Mouse (Mus musculus): ENCODE measurements around the gene Ttc34. TPM values are rescaled to one million over a fixed set of nuclear protein-coding genes. Genes with fewer than 3 reads are reported as not detected.
A peak's percentile ranks its signal among the peaks of the same experiment; 100 is the strongest.

The Ttc34 gene
- total RNA-seq, 2 experiments from 2014 or later: 0.07 TPM; not detected in 1

DNA sequence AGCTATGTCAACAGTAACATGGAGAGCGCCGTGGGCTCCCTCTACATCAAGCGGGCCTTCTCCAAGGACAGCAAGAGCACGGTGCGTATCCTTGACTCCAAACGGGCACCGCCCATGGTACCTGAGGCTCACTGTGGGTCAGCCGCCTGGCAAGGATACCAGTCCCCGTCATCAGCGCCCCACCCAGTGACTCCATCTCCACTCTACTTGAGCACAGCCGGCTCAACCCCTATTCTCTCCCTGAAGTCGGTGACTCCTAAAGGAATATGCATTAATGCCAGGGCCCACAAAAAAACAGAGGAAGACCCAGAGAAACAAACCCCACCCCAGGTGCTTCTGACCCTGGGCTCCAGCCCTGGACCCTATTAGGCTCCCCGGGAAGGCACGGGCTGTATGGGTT is 53.6 kb downstream of the Ttc34 start:
- no peak for ATAC-seq (ENCODE audit: poor library complexity, severe bottlenecking)

DNA sequence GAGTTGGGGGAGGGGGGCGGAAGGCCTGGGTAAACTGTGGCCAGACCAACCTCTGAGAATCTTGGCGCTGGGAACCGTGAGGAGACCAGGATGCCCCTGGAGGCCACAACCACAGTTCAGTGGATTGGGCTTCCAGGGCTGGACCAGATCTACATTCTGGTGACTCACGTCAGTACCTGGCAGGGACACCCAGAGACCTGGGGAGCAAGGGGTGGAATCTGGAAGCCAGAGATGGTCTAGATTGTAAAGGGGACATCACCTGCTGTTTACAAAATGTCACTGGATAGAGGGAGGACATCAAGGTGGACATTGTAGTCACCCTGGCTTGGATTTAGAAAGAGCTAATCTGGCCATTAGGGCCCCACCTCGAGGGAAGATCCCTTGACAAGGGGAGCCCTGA is 58.3 kb downstream of the Ttc34 start:
- ATAC-seq (ENCODE audit: poor library complexity, severe bottlenecking): no peak

DNA sequence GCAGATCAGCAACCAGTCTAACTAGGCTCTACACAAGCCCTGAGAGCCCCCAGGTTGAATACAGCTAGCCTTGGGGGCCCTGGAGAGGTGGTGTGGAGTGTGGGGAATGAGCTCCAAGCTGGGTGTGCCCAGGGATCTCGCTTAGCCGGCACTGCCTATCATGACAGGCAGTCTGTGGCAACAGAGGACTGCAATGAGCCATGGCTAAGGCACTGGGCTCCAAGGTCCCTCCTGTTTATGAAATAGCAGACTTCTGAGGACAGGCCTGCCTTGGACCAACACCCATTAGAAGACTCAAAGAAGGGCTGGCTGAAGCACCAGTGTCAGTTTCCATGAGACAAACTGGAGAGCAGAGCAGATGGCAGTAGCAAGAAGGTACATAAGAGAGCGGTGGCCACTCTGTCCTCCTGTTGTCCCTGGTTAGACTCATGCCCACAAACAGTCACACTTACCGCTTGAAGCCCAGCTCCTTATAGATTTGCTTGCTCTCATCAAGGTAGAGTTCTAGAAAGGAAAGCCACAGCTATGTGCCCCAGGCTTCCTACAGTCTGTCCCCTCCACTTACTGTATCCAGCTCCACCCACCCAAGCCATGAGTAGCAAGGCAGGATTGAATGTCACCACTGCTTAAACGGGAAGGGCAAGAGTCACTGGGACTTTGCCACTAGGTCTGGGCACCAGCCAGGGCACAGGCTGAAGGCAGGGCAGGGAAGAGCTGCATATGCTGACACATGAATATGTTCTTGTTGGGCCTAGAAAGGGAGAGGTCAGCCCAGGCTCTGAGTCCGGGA is 60.6 kb downstream of the Ttc34 start:
- ATAC-seq (ENCODE audit: poor library complexity, severe bottlenecking): no peak

GRCm38 (mm10) chr4:154898506-154899446 is 61.5 kb downstream of the Ttc34 start, which contains the start of gene Fam213b:
Gene Fam213b (minus strand): TSS chr4:154899135.
- peak; percentile 89 for ATAC-seq (ENCODE audit: poor library complexity, severe bottlenecking)

DNA sequence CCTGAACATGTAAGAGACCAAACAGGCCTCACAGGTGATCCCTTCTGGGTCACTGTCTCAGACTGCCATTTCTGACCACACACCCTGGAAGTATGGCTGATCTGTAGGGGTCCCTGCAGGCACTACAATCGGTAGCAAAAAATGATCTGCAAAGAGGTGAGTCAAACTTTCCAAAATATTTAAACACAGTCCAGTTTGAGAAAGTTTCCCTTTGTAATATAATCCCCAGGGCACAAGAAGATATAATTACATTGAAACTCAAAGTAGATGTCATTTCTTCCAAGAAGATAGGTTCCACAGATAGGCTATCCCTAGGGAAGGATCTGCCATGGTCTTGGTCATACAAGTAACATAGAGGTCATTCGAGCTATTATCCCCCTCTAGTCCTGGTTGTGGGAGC is 65.1 kb downstream of the Ttc34 start:
- no peak for ATAC-seq (ENCODE audit: poor library complexity, severe bottlenecking)

DNA sequence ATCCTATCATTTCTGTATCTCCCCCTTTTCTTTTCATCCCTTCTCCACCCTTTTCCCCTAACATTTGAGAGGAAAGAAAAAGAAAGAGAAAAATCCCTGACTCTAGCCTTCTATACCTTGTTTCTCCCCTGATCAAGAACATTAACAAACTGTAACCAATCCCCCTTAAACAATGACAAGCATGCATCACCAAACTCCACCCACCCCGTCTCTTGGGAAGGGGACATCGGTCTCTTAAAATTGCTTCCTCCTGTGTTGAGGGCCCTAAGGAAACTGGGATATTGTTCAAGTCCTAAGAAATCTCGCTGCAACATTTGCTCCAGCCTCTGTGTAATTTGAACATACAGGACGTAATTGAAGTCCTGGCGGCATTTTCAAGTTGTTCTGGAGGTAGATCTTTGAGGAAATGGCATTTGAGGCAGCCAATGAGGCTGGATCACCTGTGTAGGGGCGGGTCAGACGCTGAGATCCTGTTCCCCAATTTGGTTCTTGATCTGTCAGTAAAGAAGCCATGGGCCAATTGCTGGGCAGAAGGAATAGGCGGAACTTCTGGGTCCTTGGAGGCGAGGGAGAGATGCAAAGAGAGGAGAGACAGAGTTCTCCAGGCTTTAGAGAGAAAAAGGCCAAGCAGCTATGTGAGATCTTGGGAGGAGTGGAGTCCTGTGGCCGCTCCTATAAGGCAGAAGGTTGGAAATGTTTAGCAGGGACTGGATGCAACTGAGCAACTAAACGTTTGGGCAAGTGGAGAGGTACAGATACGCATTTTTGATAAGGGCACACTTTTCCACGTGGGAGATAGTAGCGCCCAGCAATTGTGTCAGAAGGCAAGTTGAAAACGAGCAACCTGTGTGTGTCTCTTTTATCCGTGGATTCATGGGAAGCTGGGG is 67.2 kb downstream of the Ttc34 start:
- peak; percentile 87 for ATAC-seq (ENCODE audit: poor library complexity, severe bottlenecking)

- peak; percentile 53 for ATAC-seq (ENCODE audit: poor library complexity, severe bottlenecking)
Observed at GRCm38 (mm10) chr4:154907833-154908232, 70.6 kb downstream of the Ttc34 start.

DNA sequence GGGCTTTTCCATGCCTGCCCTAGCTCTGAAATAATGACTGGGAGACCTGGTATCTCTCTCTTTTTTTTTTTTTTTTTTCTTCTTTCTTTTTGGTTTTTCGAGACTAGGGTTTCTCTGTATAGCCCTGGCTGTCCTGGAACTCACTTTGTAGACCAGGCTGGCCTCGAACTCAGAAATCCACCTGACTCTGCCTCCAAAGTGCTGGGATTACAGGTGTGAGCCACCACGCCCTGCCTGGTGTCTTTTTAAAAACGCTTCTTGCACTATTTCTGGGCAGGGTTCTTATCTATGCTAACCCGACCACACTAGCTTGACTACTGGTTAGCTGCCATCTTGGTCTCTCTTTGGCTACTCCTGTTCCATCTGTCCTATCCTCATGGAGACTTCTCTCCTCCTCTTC is 71.2 kb downstream of the Ttc34 start:
- no peak for ATAC-seq (ENCODE audit: poor library complexity, severe bottlenecking)

DNA sequence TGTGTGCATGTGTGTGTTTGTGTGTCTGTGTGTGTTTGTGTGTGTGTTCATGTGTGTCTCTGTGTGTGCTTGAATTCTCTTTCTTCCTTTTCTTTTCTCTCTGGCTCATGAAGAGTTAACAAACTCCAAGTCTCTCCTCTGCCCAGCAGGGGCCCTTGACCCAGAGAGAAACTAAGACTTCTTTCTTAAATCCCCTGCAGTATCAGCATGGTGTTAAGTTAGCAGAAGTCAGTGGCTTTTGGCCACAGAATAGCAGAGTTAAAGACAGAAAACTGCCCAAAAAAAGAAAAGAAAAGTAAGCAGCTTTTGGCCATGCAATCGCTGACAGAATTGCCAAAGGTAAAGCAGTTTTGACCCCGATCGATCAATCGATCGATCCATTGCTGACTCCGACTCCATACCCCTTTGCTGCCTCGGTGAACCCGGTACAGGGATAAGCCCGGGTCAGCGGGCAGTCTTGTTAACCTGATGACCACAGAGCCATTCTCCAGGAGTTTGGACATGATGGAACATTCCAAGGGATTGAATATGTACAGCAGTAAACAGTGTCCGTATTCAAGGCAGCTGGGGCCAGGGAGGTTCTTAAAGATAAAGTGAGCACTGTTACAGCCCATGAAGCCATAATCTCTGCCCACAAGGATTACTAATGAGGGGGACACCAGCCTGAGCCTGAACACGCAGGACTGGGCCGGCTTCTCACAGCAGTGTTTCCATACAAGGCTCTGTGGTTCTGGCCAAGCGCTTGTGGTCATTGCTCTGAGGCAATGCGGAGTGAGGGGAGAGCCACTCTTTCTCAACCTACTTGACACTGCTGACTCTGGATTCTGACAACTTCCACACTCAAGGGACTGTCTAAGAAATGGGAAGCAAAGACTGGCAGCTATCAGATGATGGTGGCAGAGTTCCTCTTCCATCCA is 73.6 kb downstream of the Ttc34 start:
- ATAC-seq (ENCODE audit: poor library complexity, severe bottlenecking): peak; percentile 91

- peak; percentile 5; the same call in 1 of the 2 replicates for ATAC-seq (ENCODE audit: poor library complexity, severe bottlenecking)
Observed at GRCm38 (mm10) chr4:154911644-154912043, 74.4 kb downstream of the Ttc34 start.

GRCm38 (mm10) chr4:154913845-154914244 is 76.6 kb downstream of the Ttc34 start:
- ATAC-seq (ENCODE audit: poor library complexity, severe bottlenecking): no peak

GRCm38 (mm10) chr4:154914252-154914651 is 77.0 kb downstream of the Ttc34 start:
- no peak for ATAC-seq (ENCODE audit: poor library complexity, severe bottlenecking)

- ATAC-seq (ENCODE audit: poor library complexity, severe bottlenecking): no peak
Observed at GRCm38 (mm10) chr4:154914707-154915106, 77.4 kb downstream of the Ttc34 start.

DNA sequence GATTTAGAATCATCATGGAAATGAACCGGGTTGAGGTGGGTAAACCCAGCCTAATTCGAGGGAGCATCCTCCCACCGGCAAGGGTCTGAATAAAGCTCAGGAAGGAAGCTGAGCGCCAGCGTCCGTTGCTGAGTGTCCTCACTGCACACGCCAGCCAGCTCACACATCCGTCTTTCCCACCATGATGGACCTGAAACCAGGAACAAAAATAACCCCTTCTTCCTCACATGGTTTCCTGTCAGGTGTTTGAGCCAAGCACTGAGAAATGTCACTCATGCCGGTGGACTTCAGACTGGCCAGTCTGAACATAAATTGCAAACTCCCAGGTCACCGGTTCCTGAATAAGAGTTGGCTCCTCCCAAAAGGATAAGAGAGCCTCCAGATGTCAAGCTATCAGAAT is 78.0 kb downstream of the Ttc34 start:
- peak; percentile 25 for ATAC-seq (ENCODE audit: poor library complexity, severe bottlenecking)

DNA sequence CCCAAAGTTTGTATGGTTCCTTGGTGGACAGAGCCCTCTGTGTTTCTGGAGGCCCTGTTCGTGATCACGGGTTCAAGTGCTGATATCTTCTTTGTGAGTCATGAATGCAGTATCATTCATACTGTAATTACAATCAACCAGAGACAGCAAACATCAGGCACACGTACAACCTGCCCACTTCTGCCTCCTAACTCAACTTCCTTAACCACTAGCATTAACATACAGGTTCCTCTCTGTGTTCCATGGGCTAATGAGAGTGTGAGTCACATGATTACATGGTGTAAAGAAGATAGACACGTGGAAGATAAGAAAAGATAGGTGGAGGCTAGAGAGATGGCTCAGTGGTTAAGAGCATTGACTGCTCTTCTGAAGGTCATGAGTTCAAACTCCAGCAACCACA is 79.4 kb downstream of the Ttc34 start:
- peak; percentile 53 for ATAC-seq (ENCODE audit: poor library complexity, severe bottlenecking)

Other genes with a start within 250 kb of the Ttc34 start
- gene Prdm16, start 200.6 kb upstream of the Ttc34 start, total RNA-seq (2015): 0.85 and 1.0 TPM in 2 replicates
- gene Prdm16, start 200.6 kb upstream of the Ttc34 start, total RNA-seq (2017): 0.73 and 2.4 TPM in 2 replicates
- not detected in 2 replicates for gene Actrt2, start 169.6 kb upstream of the Ttc34 start, total RNA-seq (2015)
- not detected in 2 replicates for gene Actrt2, start 169.6 kb upstream of the Ttc34 start, total RNA-seq (2017)
- 0.25 TPM in 1 of 2 replicates, not detected in the other for gene Mmel1, start 32.1 kb downstream of the Ttc34 start, total RNA-seq (2015)
- gene Mmel1, start 32.1 kb downstream of the Ttc34 start, total RNA-seq (2017): not detected in 2 replicates
- 8.8 and 9.1 TPM in 2 replicates for gene Fam213b, start 61.7 kb downstream of the Ttc34 start, total RNA-seq (2015)
- 5.5 and 6.6 TPM in 2 replicates for gene Fam213b, start 61.7 kb downstream of the Ttc34 start, total RNA-seq (2017)
- gene Tnfrsf14, start 91.1 kb downstream of the Ttc34 start, total RNA-seq (2015): 87.1 and 142 TPM in 2 replicates
- gene Tnfrsf14, start 91.1 kb downstream of the Ttc34 start, total RNA-seq (2017): 67.2 and 77.3 TPM in 2 replicates
- gene Hes5, start 123.5 kb downstream of the Ttc34 start, total RNA-seq (2015): 0.25 and 0.27 TPM in 2 replicates
- gene Hes5, start 123.5 kb downstream of the Ttc34 start, total RNA-seq (2017): not detected in 2 replicates
- gene Pank4, start 126.7 kb downstream of the Ttc34 start, total RNA-seq (2015): 28.8 and 36.1 TPM in 2 replicates
- gene Pank4, start 126.7 kb downstream of the Ttc34 start, total RNA-seq (2017): 19.1 and 27.0 TPM in 2 replicates
- not detected in 2 replicates for gene Plch2, start 219.3 kb downstream of the Ttc34 start, total RNA-seq (2015)
- not detected in 2 replicates for gene Plch2, start 219.3 kb downstream of the Ttc34 start, total RNA-seq (2017)
- gene Pex10, start 229.6 kb downstream of the Ttc34 start, total RNA-seq (2015): 3.7 and 4.3 TPM in 2 replicates
- 3.3 and 5.7 TPM in 2 replicates for gene Pex10, start 229.6 kb downstream of the Ttc34 start, total RNA-seq (2017)
- gene Rer1, start 248.9 kb downstream of the Ttc34 start, total RNA-seq (2015): 133 and 141 TPM in 2 replicates
- gene Rer1, start 248.9 kb downstream of the Ttc34 start, total RNA-seq (2017): 116 and 130 TPM in 2 replicates
- gene Morn1, start 249.1 kb downstream of the Ttc34 start, total RNA-seq (2015): 0.71 TPM in 1 of 2 replicates, not detected in the other
- gene Morn1, start 249.1 kb downstream of the Ttc34 start, total RNA-seq (2017): 0.95 and 1.1 TPM in 2 replicates

Data from megakaryocyte, adult 5-6 weeks (primary cell).